16 mouse cellular contexts compared by ENCODE assay signal in genomic region chr3:86572519-86573244, GRCm38 (mm10). TPM values are rescaled to one million over a fixed set of nuclear protein-coding genes. Genes with fewer than 3 reads are reported as not detected.
"Had no signal": no experiment of that assay in that cellular context is flagged by ENCODE, and none has a peak within 500 bp of the region (broad histone marks: within the 10 kb centered on the region; RNA-seq: fewer than 3 reads in every experiment).

No protein-coding gene starts in this region.

- H3K4me2 ChIP-seq: liver, embryonic 11.5 days; liver, embryonic 15.5 days; lung, embryonic 14.5 days; neural tube, embryonic 15.5 days had no signal

- H3K4me1 ChIP-seq: neural tube, embryonic 15.5 days had no signal

- H3K9ac ChIP-seq: liver, embryonic 15.5 days; lung, embryonic 14.5 days; neural tube, embryonic 15.5 days had no signal

- H3K9me3 ChIP-seq: limb, embryonic 10.5 days; liver, embryonic 15.5 days; neural tube, embryonic 15.5 days had no signal

- H3K27ac ChIP-seq: left cerebral cortex, adult 2 months; limb, embryonic 10.5 days; liver, embryonic 15.5 days; neural tube, embryonic 15.5 days had no signal

- H3K27me3 ChIP-seq: liver, embryonic 15.5 days; neural tube, embryonic 15.5 days had no signal

- H3K36me3 ChIP-seq: limb, embryonic 10.5 days; liver, embryonic 15.5 days; neural tube, embryonic 15.5 days had no signal

- H3K4me3 ChIP-seq: left cerebral cortex, adult 2 months; limb, embryonic 10.5 days; liver, embryonic 15.5 days; myocyte; neural tube, embryonic 15.5 days had no signal

- DNase-seq: kidney, adult 8-10 months; kidney, postnatal 25 days; lung, embryonic 14.5 days; lung, postnatal 10 days; lung, postnatal 4 days; right cerebral cortex, postnatal 4 days; spleen, adult 18-20 months; thymus, adult 18-20 months; thymus, postnatal 14 days had no signal

RNA-seq across cellular contexts. Expression of gene Mab21l2, which starts 24.3 kb away (rescaled TPM):
- total RNA-seq: layer of hippocampus, postnatal 25 days had no signal
- polyA plus RNA-seq: myocyte had no signal
